Mouse (Mus musculus) T-cell, adult 2 months (primary cell): ENCODE data around the gene Trim60.

Source experiments
- DNase-seq: peaks from one replicate; pipeline ENCODE4 v3.0.0; 2022; ENCODE audit warnings: low spot score

Trim60 gene

GRCm38 (mm10) chr8:64987731-64988130 lies 30.7 kb downstream of the Trim60 start, which contains the start of gene Trim75:
Trim75 (minus strand) TSS chr8:64987831.
- DNase-seq: no peak

- DNase-seq: no peak
Measured at GRCm38 (mm10) chr8:64983150-64983897, 35.1 kb downstream of the Trim60 start.

GRCm38 (mm10) chr8:64962836-64963235 lies 55.5 kb downstream of the Trim60 start:
- DNase-seq: no peak

GRCm38 (mm10) chr8:64959025-64959424 lies 59.4 kb downstream of the Trim60 start:
- DNase-seq: no peak

DNA sequence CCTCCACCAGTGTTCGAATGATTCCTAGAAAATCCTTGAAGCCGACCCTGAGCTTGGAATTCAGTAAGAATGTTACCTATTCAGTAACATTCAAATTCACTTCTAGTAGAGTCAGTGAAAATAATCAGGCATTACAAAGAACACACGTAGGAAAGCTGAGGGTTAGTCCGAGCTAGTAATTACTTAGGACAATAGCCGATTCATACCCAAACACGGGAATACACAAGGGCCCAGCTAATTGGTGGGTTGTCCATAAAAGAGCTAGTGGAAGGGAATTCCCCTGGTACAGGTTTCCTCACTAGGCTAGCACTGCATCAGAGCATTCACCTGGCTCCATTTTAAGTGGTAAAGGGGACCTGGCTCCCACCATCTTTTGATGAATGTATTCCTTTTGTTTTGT lies 66.3 kb downstream of the Trim60 start:
- no peak for DNase-seq
